8 mouse cellular contexts compared by ENCODE assay signal in genomic region chr4:62286992-62287900, GRCm38 (mm10). TPM values are rescaled to one million over a fixed set of nuclear protein-coding genes. Genes with fewer than 3 reads are reported as not detected.
A peak's percentile ranks its signal among the peaks of the same experiment; 100 is the strongest.
DNase-seq lines count a peak whose midpoint lies in the region; ATAC-seq and TF ChIP-seq lines count a peak whose summit lies in the region.

No protein-coding gene starts in this region.

- peak overlapping the region; percentile 69 for H3K9ac ChIP-seq in forebrain, embryonic 15.5 days (replicated peaks)
- H3K9ac ChIP-seq in intestine, embryonic 15.5 days = peak overlapping the region; percentile 65
- peak overlapping the region; percentile 73 for H3K9ac ChIP-seq in neural tube, embryonic 14.5 days (replicated peaks; ENCODE audit: low read depth, low read length)

- no peaks in the 10 kb centered on the region for H3K9me3 ChIP-seq in forebrain, embryonic 15.5 days
- no peaks in the 10 kb centered on the region for H3K9me3 ChIP-seq in intestine, embryonic 15.5 days
- H3K9me3 ChIP-seq in neural tube, embryonic 14.5 days (ENCODE audit: control insufficient read depth, low read length) = no peaks in the 10 kb centered on the region

- peak overlapping the region; percentile 81 for H3K4me3 ChIP-seq in forebrain, embryonic 15.5 days
- peak overlapping the region; percentile 77 for H3K4me3 ChIP-seq in intestine, embryonic 15.5 days (replicated peaks)
- peak overlapping the region; percentile 100 for H3K4me3 ChIP-seq in lung, adult 2 months (replicated peaks; ENCODE audit: extremely low read depth, low read depth, low read length)
- H3K4me3 ChIP-seq in neural tube, embryonic 14.5 days (ENCODE audit: low read depth, low read length) = peak overlapping the region; percentile 68

- H3K27me3 ChIP-seq in forebrain, embryonic 15.5 days = no peaks in the 10 kb centered on the region
- H3K27me3 ChIP-seq in intestine, embryonic 15.5 days (replicated peaks) = no peaks in the 10 kb centered on the region
- no peaks in the 10 kb centered on the region for H3K27me3 ChIP-seq in neural tube, embryonic 14.5 days (ENCODE audit: control insufficient read depth, insufficient read depth, low read length)

- TF ChIP-seq POLR2A in lung, adult 2 months (IDR thresholded peaks at IDR 0.05; ENCODE audit: borderline replicate concordance, extremely low read depth, low read depth, low read length) = no peak

- H3K4me2 ChIP-seq in forebrain, embryonic 15.5 days (replicated peaks) = peak overlapping the region; percentile 85
- H3K4me2 ChIP-seq in intestine, embryonic 15.5 days (replicated peaks) = peak overlapping the region; percentile 83
- peak overlapping the region; percentile 69 for H3K4me2 ChIP-seq in neural tube, embryonic 14.5 days (ENCODE audit: low read depth, low read length)

- no peak overlapping the region for H3K27ac ChIP-seq in forebrain, embryonic 15.5 days (replicated peaks)
- H3K27ac ChIP-seq in intestine, embryonic 15.5 days = peak overlapping the region; percentile 60
- H3K27ac ChIP-seq in neural tube, embryonic 14.5 days (ENCODE audit: low read depth, low read length) = no peak overlapping the region

- TF ChIP-seq CTCF in lung, adult 2 months (IDR thresholded peaks at IDR 0.05; ENCODE audit: insufficient read depth, low read length) = no peak

- DNase-seq in adrenal gland, postnatal 14 days = peak; percentile 24
- no peak for DNase-seq in adrenal gland, postnatal 36 days
- DNase-seq in ES-CJ7 (ENCODE audit: low read depth, low spot score) = peak; percentile 74
- peak; percentile 26 for DNase-seq in lung, adult 2 months
- DNase-seq in ovary, postnatal 14 days (ENCODE audit: low spot score) = no peak

- ATAC-seq in forebrain, embryonic 15.5 days (replicated peaks) = no peak
- ATAC-seq in intestine, embryonic 15.5 days = peak; percentile 20
- ATAC-seq in neural tube, embryonic 14.5 days (ENCODE audit: low read depth) = no peak

- WGBS in forebrain, embryonic 15.5 days = 19% methylated on average over 12 of the region's 12 CpGs
- 12% methylated on average over 12 of the region's 12 CpGs for WGBS in intestine, embryonic 15.5 days
- WGBS in lung, adult 2 months = 4% methylated on average over 12 of the region's 12 CpGs
- WGBS in neural tube, embryonic 14.5 days = 4% methylated on average over 12 of the region's 12 CpGs

- peaks cover 18% of the 10 kb centered on the region for H3K4me1 ChIP-seq in forebrain, embryonic 15.5 days
- peaks cover 7% of the 10 kb centered on the region for H3K4me1 ChIP-seq in intestine, embryonic 15.5 days (replicated peaks)
- H3K4me1 ChIP-seq in lung, adult 2 months (ENCODE audit: control insufficient read depth, insufficient read depth, low read length) = peaks cover 14% of the 10 kb centered on the region
- no peaks in the 10 kb centered on the region for H3K4me1 ChIP-seq in neural tube, embryonic 14.5 days (ENCODE audit: control insufficient read depth, insufficient read depth, low read length)

- no peaks in the 10 kb centered on the region for H3K36me3 ChIP-seq in forebrain, embryonic 15.5 days
- no peaks in the 10 kb centered on the region for H3K36me3 ChIP-seq in intestine, embryonic 15.5 days
- H3K36me3 ChIP-seq in neural tube, embryonic 14.5 days (ENCODE audit: control insufficient read depth, insufficient read depth, low read length) = no peaks in the 10 kb centered on the region

RNA-seq across cellular contexts. Expression of gene Slc31a2, which starts 24.9 kb away (rescaled TPM):
- total RNA-seq in adrenal gland, postnatal 14 days (2021) = 17.7 and 19.5 TPM in 2 replicates
- total RNA-seq in adrenal gland, postnatal 36 days (2021) = 10 to 100 TPM; 30.8 to 36.9 TPM
- 11.1 and 11.8 TPM in 2 replicates for polyA plus RNA-seq in forebrain, embryonic 15.5 days (2015; fragmentation: Nextera tagmentation; extraction: Ambion mirVana)
- polyA plus RNA-seq in intestine, embryonic 15.5 days (2015; fragmentation: Nextera tagmentation; extraction: Ambion mirVana) = 17.0 and 19.9 TPM in 2 replicates
- 22.3 and 30.7 TPM in 2 replicates for polyA plus RNA-seq in lung, adult 2 months (2012; rRNA removed)
- polyA plus RNA-seq in neural tube, embryonic 14.5 days (2014; fragmentation: Nextera tagmentation; extraction: Ambion mirVana) = 10.9 and 17.5 TPM in 2 replicates

RNA-seq across cellular contexts. Expression of gene Zfp37, which starts 56.4 kb away (rescaled TPM):
- total RNA-seq in adrenal gland, postnatal 14 days (2021) = 5.2 and 6.9 TPM in 2 replicates
- 1 to 10 TPM; 5.4 to 6.2 TPM for total RNA-seq in adrenal gland, postnatal 36 days (2021)
- polyA plus RNA-seq in forebrain, embryonic 15.5 days (2015; fragmentation: Nextera tagmentation; extraction: Ambion mirVana) = 20.4 TPM in 2 replicates
- 6.0 and 6.9 TPM in 2 replicates for polyA plus RNA-seq in intestine, embryonic 15.5 days (2015; fragmentation: Nextera tagmentation; extraction: Ambion mirVana)
- 0.58 and 1.1 TPM in 2 replicates for polyA plus RNA-seq in lung, adult 2 months (2012; rRNA removed)
- polyA plus RNA-seq in neural tube, embryonic 14.5 days (2014; fragmentation: Nextera tagmentation; extraction: Ambion mirVana) = 38.7 and 40.8 TPM in 2 replicates

Comparison
In these comparisons a context has a peak if more than half of its experiments do, and no peak if none do; other contexts are left out.
1. DNase-seq: peak in adrenal gland, postnatal 14 days (single experiment), ES-CJ7 (single experiment) and lung, adult 2 months (single experiment); none in adrenal gland, postnatal 36 days (0 of 2) and ovary, postnatal 14 days (single experiment).
2. Peak in every context shown above with its lines, with median percentiles within 50 percentile points of each other: H3K4me2 ChIP-seq, H3K4me3 ChIP-seq and H3K9ac ChIP-seq.